Mouse (Mus musculus): Measurements from ENCODE around the gene Chn2. TPM values are rescaled to one million over a fixed set of nuclear protein-coding genes. Genes with fewer than 3 reads are reported as not detected.
A peak's percentile ranks its signal among the peaks of the same experiment; 100 is the strongest.
"Not testable (repeated sequence)": the region's sequence is repeated elsewhere in the genome, so short reads cannot be mapped to it uniquely, and the experiment has no call there.

The Chn2 gene
- polyA plus RNA-seq, 1 experiment from 2014 or later = 9.4 TPM

DNA sequence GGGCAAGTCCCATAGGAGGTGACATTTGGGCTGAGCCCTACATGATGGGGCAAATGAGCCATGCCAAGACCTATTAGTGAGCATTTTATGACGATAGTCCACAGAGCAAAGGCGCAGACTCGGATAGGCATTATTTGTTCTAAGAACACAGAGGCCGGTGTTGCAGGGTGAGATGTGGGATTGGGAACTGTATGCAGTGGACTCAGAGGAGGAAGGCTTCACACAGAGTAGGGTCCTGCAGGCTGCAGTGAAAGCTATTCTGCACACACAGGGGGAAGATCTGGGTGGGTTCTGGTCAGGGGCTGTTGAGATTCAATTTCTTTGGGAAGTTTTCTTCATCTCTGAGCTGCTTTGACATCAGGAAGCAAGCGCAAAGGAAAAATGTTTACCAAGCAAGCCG is 132.0 kb downstream of the Chn2 start:
- no peak overlapping the region for H3K9ac ChIP-seq (ENCODE audit: low read length)
- H3K4me2 ChIP-seq (ENCODE audit: low read depth, low read length) = no peak overlapping the region
- no peak overlapping the region for H3K4me3 ChIP-seq (ENCODE audit: low read length)
- WGBS = 77% methylated on average over 6 of the region's 6 CpGs
- no peaks in the 10 kb centered on the region for H3K4me1 ChIP-seq (replicated peaks; ENCODE audit: control insufficient read depth, insufficient read depth, low read length)
- ATAC-seq (ENCODE audit: low read depth) = no peak
- H3K27ac ChIP-seq (ENCODE audit: low read length) = no peak overlapping the region
- no peaks in the 10 kb centered on the region for H3K9me3 ChIP-seq (ENCODE audit: control insufficient read depth, low read length)
- H3K36me3 ChIP-seq (ENCODE audit: control insufficient read depth, insufficient read depth, low read length) = no peaks in the 10 kb centered on the region
- H3K27me3 ChIP-seq (ENCODE audit: control insufficient read depth, insufficient read depth, low read depth, low read length) = no peaks in the 10 kb centered on the region

DNA sequence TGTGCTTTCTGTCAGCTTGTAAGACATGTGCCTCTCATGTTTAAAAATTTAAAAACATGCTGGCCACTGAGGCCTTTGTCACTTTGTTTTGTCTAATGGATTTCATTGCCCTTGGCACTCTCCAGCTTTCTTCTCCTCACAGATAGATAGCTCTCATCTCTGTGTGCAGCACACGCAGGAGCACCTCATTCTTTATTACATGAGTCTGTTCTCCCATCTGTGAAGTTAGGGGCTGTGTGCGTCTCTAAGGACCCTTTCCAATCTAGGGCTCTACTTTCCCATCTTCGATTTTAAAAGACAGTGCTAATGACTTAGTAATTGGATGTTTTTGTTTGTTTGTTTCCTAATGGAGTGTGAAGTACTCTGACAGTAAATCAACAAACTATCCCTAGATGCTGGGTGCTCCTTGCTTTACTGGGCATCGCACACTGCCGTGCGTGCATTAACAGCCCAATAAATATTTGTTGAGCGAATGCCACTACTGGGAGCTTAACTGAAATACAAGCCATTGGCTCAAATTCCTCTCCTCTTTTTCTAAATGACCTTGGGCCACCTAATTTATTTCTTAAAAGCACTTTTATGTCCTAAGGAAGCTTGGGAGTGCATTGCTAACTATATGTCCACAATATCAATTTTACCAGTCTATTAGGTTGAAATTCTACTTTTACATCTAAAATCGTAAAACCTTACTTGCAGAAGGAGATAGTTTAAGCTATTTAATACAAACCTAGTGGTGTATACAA is 136.3 kb downstream of the Chn2 start:
- no peak overlapping the region for H3K4me3 ChIP-seq (ENCODE audit: low read length)
- no peak overlapping the region for H3K27ac ChIP-seq (ENCODE audit: low read length)
- H3K4me1 ChIP-seq (replicated peaks; ENCODE audit: control insufficient read depth, insufficient read depth, low read length) = no peaks in the 10 kb centered on the region
- no peaks in the 10 kb centered on the region for H3K36me3 ChIP-seq (ENCODE audit: control insufficient read depth, insufficient read depth, low read length)
- ATAC-seq (ENCODE audit: low read depth) = no peak
- WGBS = 56% methylated on average over 8 of the region's 8 CpGs
- H3K27me3 ChIP-seq (ENCODE audit: control insufficient read depth, insufficient read depth, low read depth, low read length) = no peaks in the 10 kb centered on the region
- no peaks in the 10 kb centered on the region for H3K9me3 ChIP-seq (ENCODE audit: control insufficient read depth, low read length)
- no peak overlapping the region for H3K4me2 ChIP-seq (ENCODE audit: low read depth, low read length)
- H3K9ac ChIP-seq (ENCODE audit: low read length) = no peak overlapping the region

DNA sequence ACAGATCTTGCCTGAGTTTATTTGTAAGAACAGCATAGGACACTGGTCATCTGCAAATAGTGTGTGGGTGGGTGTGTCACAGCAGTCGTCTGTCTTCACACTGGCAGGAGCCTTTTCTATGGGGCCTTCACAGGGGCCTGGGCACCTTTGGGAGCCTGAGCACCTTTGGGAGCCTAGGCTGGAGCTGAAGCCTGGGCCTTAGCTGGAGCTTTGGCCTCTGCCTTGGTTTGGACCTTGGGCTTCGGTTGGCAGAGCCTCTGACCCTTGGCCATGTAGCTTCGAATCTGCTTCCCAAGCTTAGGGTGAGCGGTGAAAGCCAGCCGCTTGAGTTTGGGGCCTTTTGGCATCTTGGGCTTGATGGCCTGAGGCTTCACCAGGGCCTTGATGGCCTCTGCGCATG is 137.7 kb downstream of the Chn2 start:
- not testable (repeated sequence) for H3K4me1 ChIP-seq (replicated peaks; ENCODE audit: control insufficient read depth, insufficient read depth, low read length); H3K4me3 ChIP-seq (ENCODE audit: low read length); H3K9me3 ChIP-seq (ENCODE audit: control insufficient read depth, low read length); H3K27ac ChIP-seq (ENCODE audit: low read length); H3K36me3 ChIP-seq (ENCODE audit: control insufficient read depth, insufficient read depth, low read length); H3K27me3 ChIP-seq (ENCODE audit: control insufficient read depth, insufficient read depth, low read depth, low read length); ATAC-seq (ENCODE audit: low read depth); H3K4me2 ChIP-seq (ENCODE audit: low read depth, low read length); H3K9ac ChIP-seq (ENCODE audit: low read length)
- 91% methylated on average over 6 of the region's 6 CpGs for WGBS

GRCm38 (mm10) chr6:54179056-54179873 is 139.9 kb downstream of the Chn2 start:
- H3K27me3 ChIP-seq (ENCODE audit: control insufficient read depth, insufficient read depth, low read depth, low read length) = no peaks in the 10 kb centered on the region
- H3K9ac ChIP-seq (ENCODE audit: low read length) = no peak overlapping the region
- H3K4me3 ChIP-seq (ENCODE audit: low read length) = no peak overlapping the region
- 76% methylated on average over 1 of the region's 1 CpGs for WGBS
- ATAC-seq (ENCODE audit: low read depth) = peak; percentile 20; the same call in 1 of the 2 replicates
- no peak overlapping the region for H3K27ac ChIP-seq (ENCODE audit: low read length)
- H3K9me3 ChIP-seq (ENCODE audit: control insufficient read depth, low read length) = no peaks in the 10 kb centered on the region
- H3K4me2 ChIP-seq (ENCODE audit: low read depth, low read length) = no peak overlapping the region
- no peaks in the 10 kb centered on the region for H3K4me1 ChIP-seq (replicated peaks; ENCODE audit: control insufficient read depth, insufficient read depth, low read length)
- no peaks in the 10 kb centered on the region for H3K36me3 ChIP-seq (ENCODE audit: control insufficient read depth, insufficient read depth, low read length)

GRCm38 (mm10) chr6:54179874-54180212 is 140.5 kb downstream of the Chn2 start:
- WGBS = 71% methylated on average over 6 of the region's 6 CpGs
- no peak overlapping the region for H3K4me2 ChIP-seq (ENCODE audit: low read depth, low read length)
- H3K9me3 ChIP-seq (ENCODE audit: control insufficient read depth, low read length) = no peaks in the 10 kb centered on the region
- H3K36me3 ChIP-seq (ENCODE audit: control insufficient read depth, insufficient read depth, low read length) = no peaks in the 10 kb centered on the region
- no peak overlapping the region for H3K4me3 ChIP-seq (ENCODE audit: low read length)
- H3K9ac ChIP-seq (ENCODE audit: low read length) = no peak overlapping the region
- no peaks in the 10 kb centered on the region for H3K4me1 ChIP-seq (replicated peaks; ENCODE audit: control insufficient read depth, insufficient read depth, low read length)
- no peak overlapping the region for H3K27ac ChIP-seq (ENCODE audit: low read length)
- H3K27me3 ChIP-seq (ENCODE audit: control insufficient read depth, insufficient read depth, low read depth, low read length) = no peaks in the 10 kb centered on the region
- no peak for ATAC-seq (ENCODE audit: low read depth)

DNA sequence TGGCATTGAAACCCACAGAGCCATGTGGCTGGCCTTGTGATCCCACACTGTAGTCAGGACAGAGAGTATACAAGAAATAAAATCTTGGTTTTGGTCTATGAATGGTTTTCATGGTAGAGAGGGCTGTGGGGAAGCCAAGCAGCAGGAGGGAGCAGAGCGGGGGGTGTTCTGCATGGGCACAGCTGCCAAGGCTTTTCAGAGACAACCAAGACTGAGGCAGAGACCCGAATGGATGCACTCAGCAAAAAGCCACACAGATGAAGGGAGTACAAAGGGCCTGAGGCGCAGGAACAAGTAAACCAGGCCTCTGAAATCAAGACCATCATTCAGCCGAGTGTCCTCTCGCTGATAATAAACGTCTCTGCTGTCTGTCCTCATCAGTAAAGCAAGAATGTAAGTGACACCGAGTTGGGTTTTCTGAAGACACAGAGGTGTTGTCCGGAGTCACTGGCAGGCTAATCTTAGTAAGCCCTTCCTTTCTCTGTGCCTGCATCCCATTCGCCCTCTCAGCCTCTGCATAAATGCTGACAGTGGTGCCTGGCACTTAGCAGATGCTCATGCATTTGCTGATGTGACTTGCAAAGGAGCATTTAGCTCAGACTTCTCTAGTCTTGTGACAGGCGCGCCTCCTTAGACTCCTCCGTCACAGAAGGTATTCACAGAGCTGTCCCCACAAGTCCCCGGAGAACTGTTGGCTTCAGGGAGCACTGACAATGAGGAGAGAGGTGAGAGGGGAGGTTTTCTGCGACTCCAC is 144.6 kb downstream of the Chn2 start:
- 68% methylated on average over 14 of the region's 14 CpGs for WGBS

DNA sequence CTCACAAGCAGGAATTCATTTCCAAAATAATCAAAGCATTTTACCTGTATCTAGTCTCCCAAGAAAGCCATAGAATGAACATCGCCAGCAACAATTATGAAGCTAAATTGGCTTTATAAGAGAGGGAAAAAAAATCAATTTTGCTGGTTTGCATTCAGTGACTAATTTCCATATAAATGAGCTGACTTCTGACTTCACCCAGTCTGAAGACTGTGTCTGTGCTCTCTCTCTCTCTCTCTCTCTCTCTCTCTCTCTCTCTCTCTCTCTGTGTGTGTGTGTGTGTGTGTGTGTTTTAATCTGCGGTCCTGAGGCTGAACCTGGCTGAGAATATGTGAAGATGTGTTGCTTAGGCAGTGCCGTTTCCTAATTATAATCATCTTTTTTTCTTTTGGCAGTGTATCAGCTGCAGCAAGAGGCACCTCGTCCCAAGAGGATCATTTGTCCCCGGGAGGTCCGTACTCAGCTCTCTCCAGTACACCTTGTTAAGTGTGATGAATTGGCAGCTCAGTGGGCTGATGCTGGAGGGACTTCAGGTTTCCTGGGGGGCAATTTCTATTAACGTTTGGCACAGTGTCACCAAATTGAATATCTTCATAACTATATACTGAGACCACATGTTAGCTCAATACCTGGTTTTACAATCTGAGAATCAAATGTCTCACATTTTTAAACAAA is 154.4 kb downstream of the Chn2 start:
- WGBS = 67% methylated on average over 7 of the region's 7 CpGs
- ATAC-seq (ENCODE audit: low read depth) = no peak
- Histone ChIP-seq H3K27ac (ENCODE audit: low read length) (no peak overlapping the region), H3K9ac (ENCODE audit: low read length) (no peak overlapping the region), H3K27me3 (ENCODE audit: control insufficient read depth, insufficient read depth, low read depth, low read length) (no peaks in the 10 kb centered on the region), H3K4me1 (replicated peaks; ENCODE audit: control insufficient read depth, insufficient read depth, low read length) (no peaks in the 10 kb centered on the region), H3K9me3 (ENCODE audit: control insufficient read depth, low read length) (no peaks in the 10 kb centered on the region), H3K36me3 (ENCODE audit: control insufficient read depth, insufficient read depth, low read length) (no peaks in the 10 kb centered on the region), H3K4me2 (ENCODE audit: low read depth, low read length) (no peak overlapping the region), H3K4me3 (ENCODE audit: low read length) (no peak overlapping the region)

More for the DNA sequence above, 144.6 kb downstream of the Chn2 start:
- Histone ChIP-seq H3K36me3 (ENCODE audit: control insufficient read depth, insufficient read depth, low read length) (no peaks in the 10 kb centered on the region), H3K4me1 (replicated peaks; ENCODE audit: control insufficient read depth, insufficient read depth, low read length) (no peaks in the 10 kb centered on the region), H3K9me3 (ENCODE audit: control insufficient read depth, low read length) (no peaks in the 10 kb centered on the region), H3K4me2 (ENCODE audit: low read depth, low read length) (no peak overlapping the region), H3K4me3 (ENCODE audit: low read length) (no peak overlapping the region), H3K9ac (ENCODE audit: low read length) (no peak overlapping the region), H3K27me3 (ENCODE audit: control insufficient read depth, insufficient read depth, low read depth, low read length) (no peaks in the 10 kb centered on the region), H3K27ac (ENCODE audit: low read length) (no peak overlapping the region)
- no peak for ATAC-seq (ENCODE audit: low read depth)

- Histone ChIP-seq H3K4me2 (ENCODE audit: low read depth, low read length) (no peak overlapping the region), H3K36me3 (ENCODE audit: control insufficient read depth, insufficient read depth, low read length) (no peaks in the 10 kb centered on the region), H3K27me3 (ENCODE audit: control insufficient read depth, insufficient read depth, low read depth, low read length) (no peaks in the 10 kb centered on the region), H3K9ac (ENCODE audit: low read length) (no peak overlapping the region), H3K27ac (ENCODE audit: low read length) (no peak overlapping the region), H3K9me3 (ENCODE audit: control insufficient read depth, low read length) (no peaks in the 10 kb centered on the region), H3K4me1 (replicated peaks; ENCODE audit: control insufficient read depth, insufficient read depth, low read length) (peaks cover 2% of the 10 kb centered on the region; the same call in 1 of the 2 replicates), H3K4me3 (ENCODE audit: low read length) (no peak overlapping the region)
- WGBS = 93% methylated on average over 5 of the region's 5 CpGs
- no peak for ATAC-seq (ENCODE audit: low read depth)
Measured at GRCm38 (mm10) chr6:54197821-54198412, 158.6 kb downstream of the Chn2 start.
